Mouse (Mus musculus): ENCODE results near the gene Shq1.

DNA sequence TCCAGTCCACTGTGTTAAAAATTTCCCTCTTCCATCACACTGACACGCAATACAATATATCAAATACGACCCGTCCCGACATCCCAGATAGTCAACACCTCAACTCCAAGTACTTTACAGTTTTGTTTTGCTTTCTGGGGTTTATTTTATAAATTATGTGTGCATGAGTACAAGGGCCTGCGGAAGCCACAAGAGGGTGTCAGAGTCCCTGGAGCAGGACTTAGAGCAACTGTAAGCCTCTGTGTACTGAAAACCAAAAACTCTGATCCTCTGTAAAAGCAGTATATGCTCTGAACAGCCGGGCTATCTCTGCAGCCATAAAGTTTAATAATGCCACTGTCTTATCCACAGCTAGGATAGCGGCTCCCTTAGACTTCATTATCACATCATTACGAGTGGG, 3.3 kb downstream of the Shq1 start:
- TF ChIP-seq GATA1 (IDR thresholded peaks at IDR 0.05; ENCODE audit: low read length): no peak
- no peak for TF ChIP-seq TAL1 (IDR thresholded peaks at IDR 0.05; ENCODE audit: low read length)

Data from erythroblast, embryonic 14.5 days (primary cell).